Mouse (Mus musculus) hindlimb bud, embryonic 11.5 days (tissue): ENCODE data around the gene Gm4131.
"Not testable (repeated sequence)": the region's sequence is repeated elsewhere in the genome, so short reads cannot be mapped to it uniquely, and the experiment has no call there.

Experiments used
- DNase-seq: peaks from one replicate; pipeline ENCODE4 v3.0.0-alpha.2; 2012; ENCODE audit warnings: low read depth, low spot score; ENCODE audit errors: extremely low spot score

The Gm4131 gene

DNA sequence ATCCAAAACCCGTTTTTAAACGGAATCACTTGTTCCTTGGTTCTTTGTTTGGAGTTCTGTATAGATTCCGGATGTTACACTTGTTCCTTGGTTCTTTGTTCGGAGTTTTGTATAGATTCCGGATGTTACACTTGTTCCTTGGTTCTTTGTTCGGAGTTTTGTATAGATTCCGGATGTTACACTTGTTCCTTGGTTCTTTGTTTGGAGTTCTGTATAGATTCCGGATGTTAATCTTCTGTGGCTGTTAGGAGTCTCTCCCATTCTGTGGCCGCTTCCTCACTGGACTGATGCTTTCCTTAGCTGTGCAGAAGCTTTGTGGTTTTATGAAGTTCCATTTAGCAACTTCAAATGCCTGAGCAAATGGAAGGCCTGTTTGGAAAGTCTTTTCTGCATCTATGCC lies at the start of gene Gm4131:
Gm4131 (minus strand) TSS at position 101 of the 400 bp plus-strand sequence.
- not testable (repeated sequence) for DNase-seq

- DNase-seq: no peak
These were observed 43.2 kb upstream of the Gm4131 start for GRCm38 (mm10) chr14:62609904-62610303.

DNA sequence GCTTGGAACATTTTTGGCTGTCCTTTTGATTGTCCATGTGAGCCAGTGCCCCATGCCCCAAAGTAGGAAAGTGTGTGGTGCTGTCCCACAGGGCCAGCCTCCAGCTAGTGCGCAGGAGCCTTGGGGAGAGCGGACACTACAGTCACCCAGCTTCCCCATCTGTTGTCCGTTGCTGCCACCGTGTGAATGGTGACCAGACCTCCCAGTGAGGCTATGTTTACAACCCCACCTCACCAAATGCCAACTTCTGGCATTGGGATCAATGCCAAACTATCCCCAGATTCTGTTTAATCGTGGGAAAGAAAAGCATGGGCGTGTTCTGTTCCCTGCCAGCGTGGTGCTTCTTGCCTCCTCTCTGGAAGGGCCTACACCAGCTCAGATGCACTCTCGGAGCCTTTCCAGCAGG lies 41.1 kb upstream of the Gm4131 start:
- DNase-seq: no peak

DNA sequence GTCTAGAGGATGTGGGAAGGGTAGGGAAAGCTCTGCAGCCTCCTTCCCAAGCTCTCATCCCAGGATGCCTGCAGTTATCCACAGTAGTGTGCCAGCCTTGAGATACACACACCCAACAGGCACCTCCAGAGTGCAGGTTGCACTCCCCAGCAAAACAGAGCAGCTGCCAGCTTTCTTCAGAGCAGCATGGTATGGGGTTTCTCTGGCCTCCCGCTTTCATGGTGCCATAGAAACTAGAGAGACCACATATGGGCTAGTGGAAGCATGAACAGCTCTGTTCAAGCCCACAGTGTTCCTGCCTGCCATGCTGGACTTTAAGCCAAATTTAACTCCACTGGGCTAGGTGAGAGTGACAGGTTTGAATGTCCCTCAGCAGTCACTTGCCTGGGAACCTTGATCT lies 36.1 kb upstream of the Gm4131 start:
- DNase-seq: no peak

DNA sequence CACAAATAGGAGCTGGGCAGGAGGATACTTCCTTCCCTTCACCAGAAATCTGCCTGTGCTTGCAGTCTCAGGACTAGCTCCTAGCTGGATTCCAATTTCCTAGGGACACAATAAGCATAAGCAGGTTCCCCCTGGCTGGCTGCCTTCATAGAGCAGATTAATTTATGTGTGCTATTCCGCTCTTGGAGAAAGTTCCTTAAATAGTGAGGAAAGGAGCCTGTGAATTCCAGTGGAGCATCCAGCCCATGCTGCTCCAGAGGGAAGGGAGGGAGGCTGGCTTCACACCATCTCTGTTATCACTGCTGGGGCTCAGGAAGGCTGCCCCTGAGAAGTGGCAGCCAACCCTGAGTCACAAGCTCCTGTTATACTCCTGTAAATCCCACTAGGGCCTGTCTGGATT lies 35.5 kb upstream of the Gm4131 start:
- DNase-seq: no peak

DNA sequence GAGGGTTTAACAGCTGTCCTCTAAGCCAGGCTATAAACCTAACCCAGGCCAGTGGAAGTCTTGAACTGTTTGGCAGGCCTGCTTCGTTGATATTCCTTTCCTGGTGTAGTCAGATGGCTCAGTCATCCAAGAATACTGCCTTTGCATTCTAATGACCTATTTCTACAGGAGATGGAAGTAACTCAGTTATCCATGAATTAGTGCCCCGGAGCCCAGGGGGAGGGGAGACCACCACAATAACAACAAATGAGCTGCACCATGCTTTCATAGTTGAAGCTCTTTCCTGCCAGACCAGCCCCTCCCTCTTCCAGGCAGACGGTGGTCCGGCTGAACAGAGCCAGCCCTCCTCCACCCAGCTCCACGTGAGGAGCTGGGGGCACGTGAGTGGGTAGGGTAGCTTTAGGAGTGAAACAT lies 33.4 kb upstream of the Gm4131 start:
- no peak for DNase-seq

- no peak for DNase-seq
These were observed 18.6 kb upstream of the Gm4131 start for GRCm38 (mm10) chr14:62585338-62585737.

DNA sequence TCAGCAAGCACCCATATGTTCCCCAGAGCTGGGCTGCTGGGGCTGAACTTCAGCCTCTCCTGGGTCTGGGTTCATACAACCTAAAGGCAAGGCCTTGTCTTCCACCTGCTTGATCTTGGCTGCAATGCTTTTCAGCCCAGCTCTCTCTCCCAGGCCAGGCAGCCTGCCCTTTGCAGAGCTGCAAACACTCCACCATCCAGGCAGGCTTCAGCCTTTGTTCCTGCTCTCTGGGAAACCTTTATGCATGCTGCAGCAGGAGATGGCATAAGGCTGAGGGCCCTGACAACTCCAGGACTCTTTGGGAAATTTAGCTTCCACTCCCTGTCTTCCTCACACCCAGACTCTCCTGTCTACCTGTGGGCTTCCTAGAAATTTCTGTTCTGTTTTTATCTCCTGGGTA lies 17.9 kb upstream of the Gm4131 start:
- no peak for DNase-seq

GRCm38 (mm10) chr14:62581768-62582167 lies 15.0 kb upstream of the Gm4131 start:
- DNase-seq: no peak

GRCm38 (mm10) chr14:62580945-62581344 lies 14.2 kb upstream of the Gm4131 start:
- no peak for DNase-seq

- no peak for DNase-seq
These were observed 9.1 kb upstream of the Gm4131 start for GRCm38 (mm10) chr14:62575862-62576261.

- DNase-seq: no peak
These were observed 8.2 kb upstream of the Gm4131 start for GRCm38 (mm10) chr14:62574906-62575305.

- no peak for DNase-seq
These were observed 6.7 kb upstream of the Gm4131 start for GRCm38 (mm10) chr14:62573454-62573853.

DNA sequence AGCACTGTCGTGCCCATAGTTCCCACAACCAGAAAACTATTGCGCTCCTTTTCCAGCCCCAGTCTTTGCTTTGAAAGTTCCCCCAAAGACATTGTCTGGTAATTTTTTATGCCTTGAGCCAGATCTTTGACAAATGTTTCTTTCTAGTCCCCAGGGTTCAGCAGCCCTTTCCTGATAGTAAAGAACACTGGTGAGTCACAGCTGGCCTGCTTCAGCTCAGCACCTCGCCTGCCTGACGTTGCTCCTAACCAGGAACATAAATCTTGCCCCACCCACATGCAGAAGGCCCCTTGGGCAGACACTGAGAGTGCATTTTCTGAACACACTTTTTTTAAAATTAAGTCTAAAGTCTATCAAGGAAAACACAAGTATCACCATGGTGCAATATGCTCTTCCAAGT lies 3.6 kb upstream of the Gm4131 start:
- no peak for DNase-seq

- DNase-seq: no peak
These were observed 2.7 kb upstream of the Gm4131 start for GRCm38 (mm10) chr14:62569463-62569862.

GRCm38 (mm10) chr14:62563679-62564078 lies 3.0 kb downstream of the Gm4131 start:
- no peak for DNase-seq

DNA sequence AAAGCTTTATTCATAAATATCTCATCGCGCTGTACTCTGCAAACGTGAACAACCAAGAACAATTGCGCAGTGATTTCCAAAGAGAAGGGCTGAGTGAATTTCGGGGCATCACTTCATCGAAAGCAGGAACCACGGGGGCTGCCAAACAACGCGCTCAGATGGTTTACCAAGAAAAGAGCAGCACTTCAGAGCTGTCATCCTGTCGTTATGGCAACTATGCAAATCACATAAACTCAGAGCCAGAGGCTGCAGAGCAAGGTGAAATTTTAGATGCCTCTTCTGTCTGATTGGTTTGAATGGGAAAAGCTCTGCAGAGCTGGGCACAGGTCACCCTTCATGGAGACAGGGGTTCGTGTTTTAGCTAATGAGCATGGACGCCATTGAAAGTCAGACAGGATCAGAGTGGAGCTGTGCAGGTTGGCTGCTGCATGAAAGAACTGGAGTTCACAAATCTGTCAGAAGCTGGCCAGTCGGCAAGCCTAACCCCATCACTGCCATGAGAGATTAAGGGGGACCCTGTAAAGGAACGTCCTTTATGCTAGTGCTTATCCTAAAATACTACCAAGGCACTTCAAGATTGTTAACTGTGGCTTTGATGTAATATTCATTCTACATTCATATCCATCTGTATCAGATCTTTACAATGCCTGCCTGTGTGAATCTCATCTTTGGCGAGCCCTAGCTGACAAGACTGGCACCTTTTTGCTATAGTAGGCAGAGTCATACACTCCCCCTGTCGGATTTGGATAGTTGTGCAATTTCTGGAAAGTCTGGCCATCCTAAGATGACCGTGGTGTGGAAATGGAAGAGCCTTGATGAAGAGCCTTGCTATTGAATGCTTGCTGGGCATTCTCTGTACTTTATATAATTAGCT lies 4.6 kb downstream of the Gm4131 start:
- no peak for DNase-seq

GRCm38 (mm10) chr14:62557111-62557510 lies 9.6 kb downstream of the Gm4131 start:
- no peak for DNase-seq

DNA sequence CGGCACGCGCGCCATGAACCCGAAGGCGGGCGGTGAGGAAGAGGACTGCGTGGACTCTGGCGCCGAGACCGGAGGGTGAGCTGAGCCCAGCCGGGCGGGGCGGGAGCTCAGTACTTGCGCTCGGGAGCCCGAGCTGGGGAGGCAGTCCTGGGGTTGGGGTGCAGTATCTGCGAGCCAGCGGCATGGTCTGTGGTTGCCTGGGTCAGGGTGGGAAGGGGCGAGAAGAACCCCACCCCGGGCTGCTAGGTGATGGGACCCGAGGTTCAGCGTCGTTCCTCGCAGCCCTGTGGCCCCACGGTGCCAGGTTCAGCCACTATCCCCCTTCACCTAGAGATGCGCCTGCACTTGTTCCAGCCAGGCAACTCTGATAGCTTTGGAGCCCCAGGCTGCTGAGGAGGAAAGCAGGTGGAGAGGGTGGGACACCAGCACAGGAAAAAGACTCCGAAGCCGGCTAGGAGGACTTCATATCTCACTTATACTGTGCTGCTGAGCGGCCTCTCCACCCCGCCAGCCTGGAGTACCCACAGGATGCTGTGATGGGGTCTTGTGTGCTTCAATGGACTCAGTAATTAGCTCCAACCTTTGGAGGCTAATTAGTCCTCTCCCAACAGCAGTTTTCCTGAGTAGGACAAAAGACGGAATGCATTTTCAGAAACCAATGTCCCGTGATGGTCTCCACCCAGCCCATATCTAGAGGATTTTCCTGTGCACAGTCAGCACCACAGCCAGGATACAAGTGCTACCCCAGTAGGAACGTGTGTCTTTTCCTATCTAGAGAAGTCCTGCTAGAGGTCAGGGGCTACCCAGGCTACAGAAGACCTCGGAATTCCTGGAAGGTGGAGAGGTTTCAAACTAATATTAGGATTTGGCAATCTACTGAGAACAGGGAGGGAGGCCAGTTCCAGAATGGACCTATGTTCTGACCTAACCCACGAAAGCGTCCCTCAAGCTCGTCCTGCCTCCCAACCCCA lies 10.6 kb downstream of the Gm4131 start:
- DNase-seq: no peak

DNA sequence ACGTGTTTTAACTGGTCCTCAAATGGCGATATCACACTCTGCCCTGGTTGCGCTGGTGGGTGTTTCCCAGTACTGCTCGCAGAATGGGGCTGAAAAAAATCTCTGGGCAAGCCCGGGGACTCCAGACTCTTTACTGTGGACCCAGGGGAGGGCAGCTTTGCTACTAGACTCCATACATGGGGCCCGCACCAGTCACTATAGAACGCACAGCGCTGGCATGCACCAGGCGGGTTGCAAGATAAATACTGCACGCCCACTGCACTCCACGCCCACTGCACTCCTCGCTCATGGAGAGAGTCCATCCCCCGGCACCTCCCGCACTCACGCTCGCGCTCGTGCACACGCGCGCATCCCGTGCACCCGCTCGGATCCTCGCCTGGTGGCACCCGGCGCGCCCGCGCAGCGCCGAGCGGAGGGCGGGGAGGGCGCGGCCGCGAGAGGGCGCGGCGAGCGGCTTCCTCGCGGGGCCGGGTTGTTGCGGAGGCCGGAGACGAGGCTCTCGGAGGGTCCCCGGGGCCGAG lies 11.4 kb downstream of the Gm4131 start, which contains the start of gene Fam124a:
Fam124a (plus strand) TSS at position 429 of the 521 bp plus-strand sequence.
- DNase-seq: no peak

DNA sequence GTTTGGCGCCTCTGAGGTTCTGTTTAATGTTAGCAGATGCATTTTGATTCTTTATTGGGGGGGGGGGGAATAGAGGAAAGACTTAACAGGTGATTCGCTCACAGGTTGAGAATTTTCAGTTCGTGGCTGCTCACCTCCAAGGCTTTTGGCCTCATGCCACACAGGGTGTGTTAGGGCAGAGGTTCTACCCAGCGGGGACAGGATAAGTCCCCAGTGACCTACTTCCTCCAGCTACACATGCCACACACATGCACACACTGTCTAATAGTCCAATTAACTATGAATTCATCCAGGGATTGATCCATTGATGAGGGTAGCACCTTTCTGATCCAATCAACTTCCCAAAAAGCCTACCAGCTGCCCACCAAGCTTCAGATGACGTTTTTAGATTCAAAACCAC lies 12.9 kb downstream of the Gm4131 start:
- DNase-seq: no peak
